Mouse (Mus musculus) erythroblast, embryonic 14.5 days (primary cell): ENCODE results near the gene Eif4a2.

Experiments
- GATA1 ChIP-seq: IDR thresholded peaks from 2 replicates; pipeline ENCODE4 v1.6.1; 2012; ENCODE audit warnings: low read length, inconsistent platforms, mixed read lengths
- TAL1 ChIP-seq: IDR thresholded peaks from 3 replicates; pipeline ENCODE4 v1.6.1; 2012; ENCODE audit warnings: low read length, inconsistent platforms, mixed read lengths

- TF ChIP-seq GATA1 (no peak), TAL1 (no peak)
Measured at GRCm38 (mm10) chr16:23114339-23115171, 7.3 kb downstream of the Eif4a2 start.
